Mouse (Mus musculus): ENCODE measurements around the gene Scn5a. TPM values are rescaled to one million over a fixed set of nuclear protein-coding genes. Genes with fewer than 3 reads are reported as not detected.

Scn5a gene
- polyA plus RNA-seq, 1 experiment from 2014 or later = 0.39 TPM

- no peak overlapping the region for H3K27ac ChIP-seq (ENCODE audit: low read depth, low read length)
- ATAC-seq (no peak), DNase-seq (ENCODE audit: low spot score) (no peak)
- H3K27me3 ChIP-seq (replicated peaks; ENCODE audit: control insufficient read depth, insufficient read depth, low read length) = no peaks in the 10 kb centered on the region
- no peak overlapping the region for H3K9ac ChIP-seq (ENCODE audit: low read length)
- 89% methylated on average over 9 of the region's 9 CpGs for WGBS
- no peak overlapping the region for H3K4me3 ChIP-seq (ENCODE audit: low read depth, low read length)
- 0 out of 2 replicates have a peak, but pooled peaks cover 5% of the 10 kb centered on the region for H3K4me1 ChIP-seq (ENCODE audit: control insufficient read depth, insufficient read depth, low read length)
- H3K36me3 ChIP-seq (ENCODE audit: control insufficient read depth, insufficient read depth, low read length) = peaks cover 3% of the 10 kb centered on the region; the same call in 1 of the 2 replicates
- H3K4me2 ChIP-seq (ENCODE audit: low read length) = no peak overlapping the region
- H3K9me3 ChIP-seq (replicated peaks; ENCODE audit: control insufficient read depth, low read length) = no peaks in the 10 kb centered on the region
These were observed 105.1 kb downstream of the Scn5a start for GRCm38 (mm10) chr9:119473608-119474164.

DNA sequence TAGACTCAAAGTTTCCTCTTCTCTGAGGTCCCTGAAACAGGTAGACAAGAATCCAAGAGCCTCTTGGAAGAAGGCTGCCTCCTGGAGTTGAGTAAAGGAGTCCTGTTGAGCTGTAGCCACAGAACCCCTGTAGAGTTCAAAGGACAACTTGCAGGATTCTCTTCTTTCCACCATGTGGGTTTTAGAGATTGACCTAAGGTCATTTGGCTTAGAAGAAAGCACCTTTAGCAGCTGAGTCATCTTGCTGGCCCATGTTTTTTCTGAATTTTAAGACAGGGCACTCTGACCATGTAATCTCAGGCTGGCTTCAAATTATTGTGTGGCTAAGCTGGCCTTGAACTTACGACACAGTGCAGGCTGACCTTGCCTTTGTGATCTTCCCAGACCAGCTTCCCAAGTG, 105.8 kb downstream of the Scn5a start:
- WGBS = 96% methylated on average over 1 of the region's 1 CpGs
- ATAC-seq = no peak

GRCm38 (mm10) chr9:119472412-119472918, 106.4 kb downstream of the Scn5a start:
- no peak overlapping the region for H3K27ac ChIP-seq (ENCODE audit: low read depth, low read length)
- H3K9me3 ChIP-seq (replicated peaks; ENCODE audit: control insufficient read depth, low read length) = no peaks in the 10 kb centered on the region
- ATAC-seq (no peak), DNase-seq (ENCODE audit: low spot score) (no peak)
- H3K9ac ChIP-seq (ENCODE audit: low read length) = no peak overlapping the region
- no peak overlapping the region for H3K4me3 ChIP-seq (ENCODE audit: low read depth, low read length)
- WGBS = 89% methylated on average over 11 of the region's 11 CpGs
- no peaks in the 10 kb centered on the region for H3K4me1 ChIP-seq (ENCODE audit: control insufficient read depth, insufficient read depth, low read length)
- peaks cover 15% of the 10 kb centered on the region for H3K36me3 ChIP-seq (ENCODE audit: control insufficient read depth, insufficient read depth, low read length)
- H3K4me2 ChIP-seq (ENCODE audit: low read length) = no peak overlapping the region
- H3K27me3 ChIP-seq (replicated peaks; ENCODE audit: control insufficient read depth, insufficient read depth, low read length) = no peaks in the 10 kb centered on the region

More for the DNA sequence above, 105.8 kb downstream of the Scn5a start:
- no peaks in the 10 kb centered on the region for H3K9me3 ChIP-seq (replicated peaks; ENCODE audit: control insufficient read depth, low read length)
- H3K36me3 ChIP-seq (ENCODE audit: control insufficient read depth, insufficient read depth, low read length) = peaks cover 10% of the 10 kb centered on the region
- DNase-seq (ENCODE audit: low spot score) = no peak
- H3K9ac ChIP-seq (ENCODE audit: low read length) = no peak overlapping the region
- H3K27ac ChIP-seq (ENCODE audit: low read depth, low read length) = no peak overlapping the region
- no peak overlapping the region for H3K4me3 ChIP-seq (ENCODE audit: low read depth, low read length)
- 0 out of 2 replicates have a peak, but pooled peaks cover 2% of the 10 kb centered on the region for H3K4me1 ChIP-seq (ENCODE audit: control insufficient read depth, insufficient read depth, low read length)
- H3K27me3 ChIP-seq (replicated peaks; ENCODE audit: control insufficient read depth, insufficient read depth, low read length) = no peaks in the 10 kb centered on the region
- no peak overlapping the region for H3K4me2 ChIP-seq (ENCODE audit: low read length)

DNA sequence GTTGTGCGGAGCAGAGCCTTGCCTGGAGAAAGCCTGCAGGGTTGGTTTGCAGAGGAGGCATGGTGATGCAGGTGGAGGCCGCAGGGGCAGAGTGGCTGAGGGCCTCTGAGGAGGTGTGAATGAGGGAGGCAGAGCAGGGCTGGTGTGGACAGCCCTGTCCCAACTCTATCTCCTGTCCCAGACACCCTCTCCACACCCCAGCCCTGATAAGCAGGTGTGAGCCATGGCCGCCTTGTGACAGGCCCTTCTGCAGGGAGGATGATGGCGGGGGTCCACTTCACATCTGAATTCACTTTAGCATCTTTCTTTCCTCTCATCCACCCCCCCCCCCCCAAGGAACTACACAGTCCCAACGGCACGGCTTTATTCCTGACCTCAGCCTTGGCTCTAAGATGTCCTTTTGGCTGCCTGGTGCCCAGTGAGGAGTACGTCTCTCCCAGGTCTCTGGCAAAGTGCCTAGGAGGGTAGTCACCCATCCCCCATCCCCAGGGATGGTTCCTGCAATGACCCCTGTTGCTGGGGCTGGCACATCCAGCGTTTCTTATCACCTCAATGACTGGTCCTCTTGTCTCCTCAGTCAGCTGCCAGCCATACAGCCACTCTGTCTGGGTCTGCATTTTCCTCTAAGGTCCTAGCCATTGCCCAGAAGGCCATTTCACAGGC, 109.0 kb downstream of the Scn5a start:
- H3K27me3 ChIP-seq (replicated peaks; ENCODE audit: control insufficient read depth, insufficient read depth, low read length) = no peaks in the 10 kb centered on the region
- H3K4me3 ChIP-seq (ENCODE audit: low read depth, low read length) = no peak overlapping the region
- H3K9me3 ChIP-seq (replicated peaks; ENCODE audit: control insufficient read depth, low read length) = no peaks in the 10 kb centered on the region
- H3K27ac ChIP-seq (ENCODE audit: low read depth, low read length) = no peak overlapping the region
- H3K4me2 ChIP-seq (ENCODE audit: low read length) = no peak overlapping the region
- H3K9ac ChIP-seq (ENCODE audit: low read length) = no peak overlapping the region
- 77% methylated on average over 8 of the region's 8 CpGs for WGBS
- DNase-seq (ENCODE audit: low spot score) = no peak
- ATAC-seq = no peak
- H3K4me1 ChIP-seq (ENCODE audit: control insufficient read depth, insufficient read depth, low read length) = no peaks in the 10 kb centered on the region
- H3K36me3 ChIP-seq (ENCODE audit: control insufficient read depth, insufficient read depth, low read length) = peaks cover 40% of the 10 kb centered on the region

DNA sequence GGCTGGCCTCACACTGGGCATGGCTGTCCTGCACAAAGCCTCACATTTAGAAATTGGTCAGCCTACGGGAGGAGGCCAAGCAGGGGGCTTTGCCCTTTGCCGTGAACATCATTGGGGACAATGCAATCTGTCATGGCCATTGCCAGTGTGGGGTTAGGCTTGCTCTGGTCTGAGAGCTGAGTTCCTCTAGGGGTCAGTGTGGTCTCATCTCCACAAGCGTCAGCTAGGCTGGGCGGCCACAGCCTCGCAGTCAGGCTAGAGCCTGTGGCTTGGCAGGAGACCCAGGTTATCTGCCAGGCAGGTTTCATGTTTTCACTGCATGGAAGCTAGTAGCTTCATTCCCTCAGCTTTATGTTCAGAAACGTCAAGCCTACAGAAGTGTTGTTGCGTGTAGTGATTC, 113.2 kb downstream of the Scn5a start:
- no peak overlapping the region for H3K4me3 ChIP-seq (ENCODE audit: low read depth, low read length)
- peak; percentile 47 for DNase-seq (ENCODE audit: low spot score)
- H3K4me1 ChIP-seq (ENCODE audit: control insufficient read depth, insufficient read depth, low read length) = no peaks in the 10 kb centered on the region
- H3K4me2 ChIP-seq (ENCODE audit: low read length) = no peak overlapping the region
- H3K9me3 ChIP-seq (replicated peaks; ENCODE audit: control insufficient read depth, low read length) = no peaks in the 10 kb centered on the region
- no peaks in the 10 kb centered on the region for H3K27me3 ChIP-seq (replicated peaks; ENCODE audit: control insufficient read depth, insufficient read depth, low read length)
- no peak overlapping the region for H3K9ac ChIP-seq (ENCODE audit: low read length)
- WGBS = 69% methylated on average over 7 of the region's 7 CpGs
- peak; percentile 32; the same call in 1 of the 2 replicates for ATAC-seq
- no peak overlapping the region for H3K27ac ChIP-seq (ENCODE audit: low read depth, low read length)
- H3K36me3 ChIP-seq (ENCODE audit: control insufficient read depth, insufficient read depth, low read length) = peaks cover 75% of the 10 kb centered on the region

DNA sequence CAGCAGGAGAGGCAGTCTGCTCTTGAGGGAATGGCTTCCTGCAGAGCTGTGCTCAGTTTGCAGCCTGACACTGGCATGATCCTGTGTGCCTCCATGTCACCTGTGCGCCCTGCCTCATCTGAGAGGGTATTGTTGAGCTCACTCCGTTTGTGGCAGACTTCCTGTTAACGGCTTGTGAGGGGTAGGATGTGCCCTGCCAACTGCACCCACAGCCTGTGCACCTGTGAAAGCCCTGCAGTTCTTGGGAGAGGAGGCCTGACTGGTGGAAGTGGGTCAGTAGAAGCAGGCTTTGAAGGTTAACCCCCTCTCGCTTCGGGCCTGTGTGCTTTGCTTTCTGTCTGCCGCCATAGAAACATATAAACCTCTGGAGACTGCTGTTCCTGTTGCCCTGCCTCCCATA, 113.8 kb downstream of the Scn5a start:
- 84% methylated on average over 6 of the region's 6 CpGs for WGBS
- ATAC-seq = no peak
- H3K27me3 ChIP-seq (replicated peaks; ENCODE audit: control insufficient read depth, insufficient read depth, low read length) = no peaks in the 10 kb centered on the region

DNA sequence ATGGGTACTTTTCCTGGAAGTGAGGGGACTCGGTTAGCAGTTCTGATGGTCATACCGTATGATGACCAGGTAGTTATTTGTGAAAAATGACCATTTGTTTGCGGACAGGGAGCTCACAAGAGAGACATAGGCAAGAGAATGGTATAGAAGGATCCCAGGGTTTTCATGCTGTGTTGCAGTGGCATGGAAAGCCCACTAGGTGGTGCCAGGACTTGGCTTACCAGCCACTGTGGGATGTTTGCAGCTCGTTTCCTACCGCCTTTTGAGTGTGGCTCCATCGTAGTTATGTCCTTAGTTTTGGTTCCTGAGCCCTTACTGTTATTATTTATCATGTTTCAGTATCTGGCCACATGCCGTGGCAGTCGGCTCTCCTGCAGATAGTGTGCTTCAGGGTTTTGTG, 118.4 kb downstream of the Scn5a start:
- no peaks in the 10 kb centered on the region for H3K9me3 ChIP-seq (replicated peaks; ENCODE audit: control insufficient read depth, low read length)
- no peak overlapping the region for H3K9ac ChIP-seq (ENCODE audit: low read length)
- H3K27me3 ChIP-seq (replicated peaks; ENCODE audit: control insufficient read depth, insufficient read depth, low read length) = no peaks in the 10 kb centered on the region
- peaks cover 64% of the 10 kb centered on the region for H3K36me3 ChIP-seq (ENCODE audit: control insufficient read depth, insufficient read depth, low read length)
- no peak overlapping the region for H3K27ac ChIP-seq (ENCODE audit: low read depth, low read length)
- 45% methylated on average over 8 of the region's 8 CpGs for WGBS
- no peaks in the 10 kb centered on the region for H3K4me1 ChIP-seq (ENCODE audit: control insufficient read depth, insufficient read depth, low read length)
- ATAC-seq (peak; percentile 40; the same call in 1 of the 2 replicates), DNase-seq (ENCODE audit: low spot score) (peak; percentile 87)
- H3K4me3 ChIP-seq (ENCODE audit: low read depth, low read length) = no peak overlapping the region
- no peak overlapping the region for H3K4me2 ChIP-seq (ENCODE audit: low read length)

More for the DNA sequence above, 113.8 kb downstream of the Scn5a start:
- no peak overlapping the region for H3K27ac ChIP-seq (ENCODE audit: low read depth, low read length)
- no peak overlapping the region for H3K4me3 ChIP-seq (ENCODE audit: low read depth, low read length)
- H3K4me2 ChIP-seq (ENCODE audit: low read length) = no peak overlapping the region
- no peaks in the 10 kb centered on the region for H3K9me3 ChIP-seq (replicated peaks; ENCODE audit: control insufficient read depth, low read length)
- H3K4me1 ChIP-seq (ENCODE audit: control insufficient read depth, insufficient read depth, low read length) = no peaks in the 10 kb centered on the region
- H3K9ac ChIP-seq (ENCODE audit: low read length) = no peak overlapping the region
- H3K36me3 ChIP-seq (ENCODE audit: control insufficient read depth, insufficient read depth, low read length) = peaks cover 75% of the 10 kb centered on the region
- DNase-seq (ENCODE audit: low spot score) = no peak

GRCm38 (mm10) chr9:119457122-119457521, 121.7 kb downstream of the Scn5a start:
- peaks cover 49% of the 10 kb centered on the region for H3K36me3 ChIP-seq (ENCODE audit: control insufficient read depth, insufficient read depth, low read length)
- no peak overlapping the region for H3K4me3 ChIP-seq (ENCODE audit: low read depth, low read length)
- no peaks in the 10 kb centered on the region for H3K27me3 ChIP-seq (replicated peaks; ENCODE audit: control insufficient read depth, insufficient read depth, low read length)
- no peak overlapping the region for H3K9ac ChIP-seq (ENCODE audit: low read length)
- no peak overlapping the region for H3K27ac ChIP-seq (ENCODE audit: low read depth, low read length)
- no peak overlapping the region for H3K4me2 ChIP-seq (ENCODE audit: low read length)
- no peaks in the 10 kb centered on the region for H3K4me1 ChIP-seq (ENCODE audit: control insufficient read depth, insufficient read depth, low read length)
- no peak for DNase-seq (ENCODE audit: low spot score)
- no peaks in the 10 kb centered on the region for H3K9me3 ChIP-seq (replicated peaks; ENCODE audit: control insufficient read depth, low read length)
- ATAC-seq = no peak
- WGBS = 91% methylated on average over 14 of the region's 14 CpGs

- H3K4me1 ChIP-seq (ENCODE audit: control insufficient read depth, insufficient read depth, low read length) = no peaks in the 10 kb centered on the region
- DNase-seq (ENCODE audit: low spot score) (no peak), ATAC-seq (no peak)
- no peak overlapping the region for H3K9ac ChIP-seq (ENCODE audit: low read length)
- H3K9me3 ChIP-seq (replicated peaks; ENCODE audit: control insufficient read depth, low read length) = no peaks in the 10 kb centered on the region
- peaks cover 50% of the 10 kb centered on the region for H3K36me3 ChIP-seq (ENCODE audit: control insufficient read depth, insufficient read depth, low read length)
- no peak overlapping the region for H3K4me3 ChIP-seq (ENCODE audit: low read depth, low read length)
- 94% methylated on average over 14 of the region's 14 CpGs for WGBS
- H3K27ac ChIP-seq (ENCODE audit: low read depth, low read length) = no peak overlapping the region
- no peak overlapping the region for H3K4me2 ChIP-seq (ENCODE audit: low read length)
- no peaks in the 10 kb centered on the region for H3K27me3 ChIP-seq (replicated peaks; ENCODE audit: control insufficient read depth, insufficient read depth, low read length)
These were observed 122.8 kb downstream of the Scn5a start for GRCm38 (mm10) chr9:119455967-119456366.
